Mouse (Mus musculus): ENCODE measurements around the gene Rnf20. TPM values are rescaled to one million over a fixed set of nuclear protein-coding genes. Genes with fewer than 3 reads are reported as not detected.
A peak's percentile ranks its signal among the peaks of the same experiment; 100 is the strongest.

Gene Rnf20
- polyA plus RNA-seq, 1 experiment from 2014 or later, result 17.4 TPM

- H3K4me3 ChIP-seq (ENCODE audit: low read depth, low read length), result no peak overlapping the region
- no peak overlapping the region for H3K27ac ChIP-seq (replicated peaks)
- no peak overlapping the region for H3K4me2 ChIP-seq (replicated peaks; ENCODE audit: low read depth)
- no peaks in the 10 kb centered on the region for H3K27me3 ChIP-seq (ENCODE audit: control insufficient read depth, insufficient read depth, low read length)
- no peaks in the 10 kb centered on the region for H3K9me3 ChIP-seq (ENCODE audit: control insufficient read depth, low read length)
- TF ChIP-seq CTCF (IDR thresholded peaks at IDR 0.05; ENCODE audit: low read depth) (peak; percentile 96), EP300 (optimal IDR thresholded peaks at IDR 0.05) (no peak)
- peak; percentile 48 for DNase-seq (ENCODE audit: low spot score)
- 0 out of 2 replicates have a peak, but pooled peaks have one; percentile 24 for ATAC-seq (ENCODE audit: low FRiP score, low TSS enrichment)
- 24% methylated on average over 9 of the region's 9 CpGs for WGBS
- no peak overlapping the region for H3K9ac ChIP-seq (ENCODE audit: low read length)
- no peaks in the 10 kb centered on the region for H3K36me3 ChIP-seq (ENCODE audit: control insufficient read depth, insufficient read depth, low read length)
- H3K4me1 ChIP-seq (replicated peaks; ENCODE audit: control insufficient read depth, insufficient read depth), result no peaks in the 10 kb centered on the region
Measured at GRCm38 (mm10) chr4:49688594-49689288, 56.9 kb downstream of the Rnf20 start.

- no peaks in the 10 kb centered on the region for H3K9me3 ChIP-seq (ENCODE audit: control insufficient read depth, low read length)
- ATAC-seq (ENCODE audit: low FRiP score, low TSS enrichment) (no peak), DNase-seq (ENCODE audit: low spot score) (no peak)
- H3K27me3 ChIP-seq (ENCODE audit: control insufficient read depth, insufficient read depth, low read length), result no peaks in the 10 kb centered on the region
- no peak overlapping the region for H3K27ac ChIP-seq (replicated peaks)
- H3K4me3 ChIP-seq (ENCODE audit: low read depth, low read length), result no peak overlapping the region
- H3K9ac ChIP-seq (ENCODE audit: low read length), result no peak overlapping the region
- TF ChIP-seq EP300 (optimal IDR thresholded peaks at IDR 0.05), result no peak
- no peak for TF ChIP-seq CTCF (IDR thresholded peaks at IDR 0.05; ENCODE audit: low read depth)
- no peaks in the 10 kb centered on the region for H3K36me3 ChIP-seq (ENCODE audit: control insufficient read depth, insufficient read depth, low read length)
- WGBS, result 47% methylated on average over 12 of the region's 12 CpGs
- no peak overlapping the region for H3K4me2 ChIP-seq (replicated peaks; ENCODE audit: low read depth)
- H3K4me1 ChIP-seq (replicated peaks; ENCODE audit: control insufficient read depth, insufficient read depth), result no peaks in the 10 kb centered on the region
Measured at GRCm38 (mm10) chr4:49691405-49692194, 59.8 kb downstream of the Rnf20 start.

Other genes starting within 250 kb of the Rnf20 start
- gene Acnat2, start 223.9 kb upstream of the Rnf20 start, polyA plus RNA-seq (2015; fragmentation: Nextera tagmentation; extraction: Ambion mirVana), result 2.0 and 2.1 TPM in 2 replicates
- 1.4 and 2.6 TPM in 2 replicates for gene Acnat1, start 158.1 kb upstream of the Rnf20 start, polyA plus RNA-seq (2015; fragmentation: Nextera tagmentation; extraction: Ambion mirVana)
- gene Baat, start 125.4 kb upstream of the Rnf20 start, polyA plus RNA-seq (2015; fragmentation: Nextera tagmentation; extraction: Ambion mirVana), result not detected in 2 replicates
- gene Mrpl50, start 110.9 kb upstream of the Rnf20 start, polyA plus RNA-seq (2015; fragmentation: Nextera tagmentation; extraction: Ambion mirVana), result 58.5 and 61.0 TPM in 2 replicates
- gene Zfp189, start 110.8 kb upstream of the Rnf20 start, polyA plus RNA-seq (2015; fragmentation: Nextera tagmentation; extraction: Ambion mirVana), result 1.9 and 2.1 TPM in 2 replicates
- gene Aldob, start 82.5 kb upstream of the Rnf20 start, polyA plus RNA-seq (2015; fragmentation: Nextera tagmentation; extraction: Ambion mirVana), result 3.0 and 6.1 TPM in 2 replicates
- 62.6 and 70.0 TPM in 2 replicates for gene Tmem246, start 34.1 kb upstream of the Rnf20 start, polyA plus RNA-seq (2015; fragmentation: Nextera tagmentation; extraction: Ambion mirVana)
- gene Ppp3r2, start 50.0 kb downstream of the Rnf20 start, polyA plus RNA-seq (2015; fragmentation: Nextera tagmentation; extraction: Ambion mirVana), result 0.05 TPM in 1 of 2 replicates, not detected in the other
- gene Grin3a, start 213.7 kb downstream of the Rnf20 start, polyA plus RNA-seq (2015; fragmentation: Nextera tagmentation; extraction: Ambion mirVana), result 0.46 and 0.65 TPM in 2 replicates